In the genomic region with DNA sequence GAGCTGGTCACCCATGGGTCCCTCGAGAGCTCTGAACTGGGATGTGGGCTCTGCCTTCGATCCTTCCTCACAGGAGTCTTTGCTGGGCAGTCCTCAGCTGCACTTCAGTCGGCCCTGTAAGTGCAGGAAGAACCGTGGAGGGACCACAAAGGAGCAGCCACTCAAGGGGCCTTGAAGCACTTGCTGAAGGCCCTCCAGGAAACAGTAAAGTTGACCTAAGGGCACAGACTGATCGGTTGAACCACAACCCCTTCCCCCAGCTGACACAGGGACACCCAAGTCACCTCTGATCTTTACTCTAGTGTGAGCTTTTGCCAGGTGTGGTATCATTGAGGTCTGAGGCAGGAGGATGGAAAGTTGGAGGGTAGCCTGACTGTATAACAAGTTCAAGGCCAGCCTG, we compare ENCODE assay signal across 22 mouse cellular contexts. TPM values are rescaled to one million over a fixed set of nuclear protein-coding genes. Genes with fewer than 3 reads are reported as not detected.
DNase-seq lines count a peak whose midpoint lies in the region; ATAC-seq and TF ChIP-seq lines count a peak whose summit lies in the region.
"Had no signal": no experiment of that assay in that cellular context is flagged by ENCODE, and none has a peak within 500 bp of the region (broad histone marks: within the 10 kb centered on the region; RNA-seq: fewer than 3 reads in every experiment).

No protein-coding gene starts in this region.

- ATAC-seq in hindbrain, embryonic 16.5 days = no peak
- ATAC-seq: forebrain, embryonic 14.5 days; Patski had no signal

- no peaks in the 10 kb centered on the region for H3K79me2 ChIP-seq in macrophage (ENCODE audit: inconsistent target)

- no peak for TF ChIP-seq POLR2A in thymus, adult 2 months (IDR thresholded peaks at IDR 0.05; ENCODE audit: control insufficient read depth, extremely low read depth, insufficient read depth, low read length, poor library complexity)

- no peaks in the 10 kb centered on the region for H3K9me3 ChIP-seq in hindbrain, embryonic 16.5 days (ENCODE audit: control insufficient read depth, low read length)
- H3K9me3 ChIP-seq: hindbrain, embryonic 15.5 days had no signal

- no peak overlapping the region for H3K9ac ChIP-seq in hindbrain, embryonic 16.5 days (ENCODE audit: low read depth, low read length)
- H3K9ac ChIP-seq: heart, embryonic 13.5 days; hindbrain, embryonic 15.5 days had no signal

- no peaks in the 10 kb centered on the region for H3K36me3 ChIP-seq in thymus, adult 2 months (ENCODE audit: control insufficient read depth, insufficient read depth, low read length)
- H3K36me3 ChIP-seq in macrophage (ENCODE audit: inconsistent target) = no peaks in the 10 kb centered on the region
- no peaks in the 10 kb centered on the region for H3K36me3 ChIP-seq in hindbrain, embryonic 16.5 days (ENCODE audit: control insufficient read depth, insufficient read depth, low read length)
- H3K36me3 ChIP-seq: embryonic facial prominence, embryonic 10.5 days; heart, embryonic 13.5 days; hindbrain, embryonic 15.5 days had no signal

- H3K4me2 ChIP-seq in hindbrain, embryonic 16.5 days (ENCODE audit: low read length) = no peak overlapping the region
- H3K4me2 ChIP-seq: heart, embryonic 13.5 days; hindbrain, embryonic 15.5 days had no signal

- TF ChIP-seq CTCF in thymus, adult 2 months (IDR thresholded peaks at IDR 0.05; ENCODE audit: borderline replicate concordance, control insufficient read depth, extremely low read depth, insufficient read depth, low read length, poor library complexity) = no peak

- no peaks in the 10 kb centered on the region for H3K27me3 ChIP-seq in thymus, adult 2 months (ENCODE audit: control insufficient read depth, insufficient read depth, low read length)
- H3K27me3 ChIP-seq in hindbrain, embryonic 16.5 days (replicated peaks; ENCODE audit: control insufficient read depth, insufficient read depth, low read length) = no peaks in the 10 kb centered on the region
- H3K27me3 ChIP-seq: Patski had no signal

- H3K4me3 ChIP-seq in thymus, adult 2 months (ENCODE audit: control insufficient read depth, insufficient read depth, low read length) = no peak overlapping the region
- no peak overlapping the region for H3K4me3 ChIP-seq in macrophage (ENCODE audit: inconsistent target)
- H3K4me3 ChIP-seq in hindbrain, embryonic 16.5 days (ENCODE audit: low read length) = no peak overlapping the region
- H3K4me3 ChIP-seq: embryonic facial prominence, embryonic 10.5 days; gastrocnemius, adult 2 months; heart, embryonic 13.5 days; hindbrain, embryonic 15.5 days had no signal

- no peak for DNase-seq in thymus, adult 2 months
- DNase-seq in thymus, postnatal 36 days = no peak
- DNase-seq in 416B (ENCODE audit: low read depth) = peak; percentile 61
- peak; percentile 15 for DNase-seq in CD4-positive helper T cell, adult 2 months (ENCODE audit: low read depth, low spot score)
- DNase-seq in urinary bladder, postnatal 25 days (ENCODE audit: low spot score) = no peak
- DNase-seq: adrenal gland, adult 2 months; adrenal gland, postnatal 25 days; cerebellum, adult 2 months; cerebellum, postnatal 10 days; gastrocnemius, adult 2 months; gastrocnemius, postnatal 25 days; heart, postnatal 36 days had no signal

- peaks cover 36% of the 10 kb centered on the region for H3K4me1 ChIP-seq in thymus, adult 2 months (replicated peaks; ENCODE audit: control insufficient read depth, insufficient read depth, low read length)
- no peaks in the 10 kb centered on the region for H3K4me1 ChIP-seq in hindbrain, embryonic 16.5 days (ENCODE audit: control insufficient read depth, insufficient read depth, low read depth, low read length)
- H3K4me1 ChIP-seq: hindbrain, embryonic 15.5 days had no signal

- H3K27ac ChIP-seq in thymus, adult 2 months (ENCODE audit: control insufficient read depth, insufficient read depth, low read length) = peak overlapping the region; percentile 2; the same call in 1 of the 2 replicates
- peak overlapping the region; percentile 40; the same call in 1 of the 2 replicates for H3K27ac ChIP-seq in macrophage
- no peak overlapping the region for H3K27ac ChIP-seq in hindbrain, embryonic 16.5 days (ENCODE audit: low read depth, low read length)
- H3K27ac ChIP-seq: embryonic facial prominence, embryonic 10.5 days; gastrocnemius, adult 2 months; heart, embryonic 13.5 days; hindbrain, embryonic 15.5 days had no signal

- 12% methylated on average over 5 of the region's 5 CpGs for WGBS in thymus, adult 2 months
- 65% methylated on average over 5 of the region's 5 CpGs for WGBS in macrophage (ENCODE audit: missing documents)
- 81% methylated on average over 5 of the region's 5 CpGs for WGBS in hindbrain, embryonic 16.5 days

RNA-seq across cellular contexts. Expression of gene Irf8, which starts 10.1 kb away (rescaled TPM):
- 105 and 109 TPM in 2 replicates for polyA plus RNA-seq in thymus, adult 2 months (2012; rRNA removed)
- total RNA-seq in macrophage (2018; cell fraction: chromatin; rRNA removed) = 1,000 to 10,000 TPM in 1 of 26 experiments, 100 to 1,000 TPM in 20, 10 to 100 TPM in 5; 46.2 to 1,418 (median 239) TPM
- total RNA-seq in macrophage (2018; cell fraction: cytosol; rRNA removed) = 100 to 1,000 TPM in 24 of 26 experiments, 10 to 100 TPM in 2; 97.5 to 257 (median 185) TPM
- 1,000 to 10,000 TPM in 1 of 26 experiments, 100 to 1,000 TPM in 19, 10 to 100 TPM in 6; 76.1 to 1,152 (median 159) TPM for total RNA-seq in macrophage (2018; cell fraction: nucleus; rRNA removed)
- polyA plus RNA-seq in macrophage (2018) = 116 to 212 TPM (median 193 TPM) in 3 replicates
- polyA plus RNA-seq in hindbrain, embryonic 16.5 days (2015; fragmentation: Nextera tagmentation; extraction: Ambion mirVana) = 4.2 and 4.8 TPM in 2 replicates

RNA-seq across cellular contexts. Expression of gene Emc8, which starts 57.7 kb away (rescaled TPM):
- 174 and 175 TPM in 2 replicates for polyA plus RNA-seq in thymus, adult 2 months (2012; rRNA removed)
- total RNA-seq in macrophage (2018; cell fraction: chromatin; rRNA removed) = 10 to 100 TPM in 17 of 26 experiments, 1 to 10 TPM in 9; 4.1 to 37.4 (median 12.2) TPM
- total RNA-seq in macrophage (2018; cell fraction: cytosol; rRNA removed) = 10 to 100 TPM; 27.5 to 49.4 (median 37.6) TPM
- total RNA-seq in macrophage (2018; cell fraction: nucleus; rRNA removed) = 10 to 100 TPM in 16 of 26 experiments, 1 to 10 TPM in 10; 5.8 to 26.6 (median 11.3) TPM
- 30.6 to 41.0 TPM (median 40.7 TPM) in 3 replicates for polyA plus RNA-seq in macrophage (2018)
- polyA plus RNA-seq in hindbrain, embryonic 16.5 days (2015; fragmentation: Nextera tagmentation; extraction: Ambion mirVana) = 118 and 124 TPM in 2 replicates

RNA-seq across cellular contexts. Expression of gene Cox4i1, which starts 58.0 kb away (rescaled TPM):
- polyA plus RNA-seq in thymus, adult 2 months (2012; rRNA removed) = 842 and 1,074 TPM in 2 replicates
- 100 to 1,000 TPM in 5 of 26 experiments, 10 to 100 TPM in 21; 43.1 to 125 (median 79.7) TPM for total RNA-seq in macrophage (2018; cell fraction: chromatin; rRNA removed)
- total RNA-seq in macrophage (2018; cell fraction: cytosol; rRNA removed) = 1,000 to 10,000 TPM in 1 of 26 experiments, 100 to 1,000 TPM in 25; 586 to 1,058 (median 761) TPM
- total RNA-seq in macrophage (2018; cell fraction: nucleus; rRNA removed) = 100 to 1,000 TPM; 140 to 293 (median 184) TPM
- polyA plus RNA-seq in macrophage (2018) = 521 to 775 TPM (median 707 TPM) in 3 replicates
- 1,225 and 1,379 TPM in 2 replicates for polyA plus RNA-seq in hindbrain, embryonic 16.5 days (2015; fragmentation: Nextera tagmentation; extraction: Ambion mirVana)

RNA-seq across cellular contexts. Expression of gene Gm27021, which starts 58.2 kb away (rescaled TPM):
- polyA plus RNA-seq in thymus, adult 2 months (2012; rRNA removed) = 1.6 and 4.0 TPM in 2 replicates
- not detected for total RNA-seq in macrophage (2018; cell fraction: chromatin; rRNA removed)
- 1 to 10 TPM in 7 of 26 experiments, under 1 TPM in 15, not detected in 4; 0.18 to 1.7 (median 0.68) TPM for total RNA-seq in macrophage (2018; cell fraction: cytosol; rRNA removed)
- 1 to 10 TPM in 1 of 26 experiments, under 1 TPM in 1, not detected in 24; 0.89 to 1.1 TPM for total RNA-seq in macrophage (2018; cell fraction: nucleus; rRNA removed)
- 0.76 to 0.96 TPM in 2 of 3 replicates, not detected in the other for polyA plus RNA-seq in macrophage (2018)
- 6.5 and 7.9 TPM in 2 replicates for polyA plus RNA-seq in hindbrain, embryonic 16.5 days (2015; fragmentation: Nextera tagmentation; extraction: Ambion mirVana)
- total RNA-seq: adrenal gland, adult 2 months; adrenal gland, postnatal 25 days; gastrocnemius, adult 2 months; gastrocnemius, postnatal 25 days; granulocyte monocyte progenitor cell, adult 5-6 weeks; heart, adult 8-10 months had no signal
- polyA plus RNA-seq: activated CD4-positive, CD25-positive, alpha-beta regulatory T cell, adult 4 months had no signal

Comparison
In these comparisons a context has a peak if more than half of its experiments do, and no peak if none do; other contexts are left out.
1. DNase-seq: peak in 416B (single experiment) and CD4-positive helper T cell, adult 2 months (single experiment); none in thymus, adult 2 months (single experiment), thymus, postnatal 36 days (0 of 2) and urinary bladder, postnatal 25 days (single experiment).
2. RNA of gene Irf8, which starts 10.1 kb away (polyA plus RNA-seq): 116 to 212 TPM in macrophage and 105 to 109 TPM in thymus, adult 2 months; 4.2 to 4.8 TPM in hindbrain, embryonic 16.5 days; every median in the first group is over 10 times any median in the second.